12 mouse cellular contexts compared by ENCODE assay signal in genomic region chr10:94957705-94958104, GRCm38 (mm10).
"Had no signal": no experiment of that assay in that cellular context is flagged by ENCODE, and none has a peak within 500 bp of the region (broad histone marks: within the 10 kb centered on the region; RNA-seq: fewer than 3 reads in every experiment).

No protein-coding gene starts in this region.

- H3K9me3 ChIP-seq: liver, embryonic 13.5 days; liver, embryonic 15.5 days; lung, embryonic 15.5 days; midbrain, embryonic 13.5 days; midbrain, embryonic 15.5 days; neural tube, embryonic 12.5 days; stomach, embryonic 15.5 days had no signal

- H3K36me3 ChIP-seq: liver, embryonic 13.5 days; liver, embryonic 15.5 days; lung, embryonic 15.5 days; midbrain, embryonic 13.5 days; midbrain, embryonic 15.5 days; neural tube, embryonic 12.5 days; stomach, embryonic 15.5 days had no signal

- DNase-seq: right cerebral cortex, postnatal 4 days had no signal

- H3K4me1 ChIP-seq: lung, embryonic 15.5 days; midbrain, embryonic 13.5 days; stomach, embryonic 15.5 days had no signal

- H3K9ac ChIP-seq: liver, embryonic 13.5 days; liver, embryonic 15.5 days; liver, postnatal 0 days; lung, embryonic 15.5 days; midbrain, embryonic 13.5 days; midbrain, embryonic 15.5 days; neural tube, embryonic 12.5 days; stomach, embryonic 15.5 days had no signal

- H3K4me3 ChIP-seq: liver, embryonic 13.5 days; liver, embryonic 15.5 days; lung, embryonic 15.5 days; midbrain, embryonic 13.5 days; midbrain, embryonic 15.5 days; neural tube, embryonic 12.5 days; stomach, embryonic 15.5 days had no signal

- H3K27me3 ChIP-seq: liver, embryonic 15.5 days; lung, embryonic 15.5 days; midbrain, embryonic 15.5 days; stomach, embryonic 15.5 days had no signal

- H3K4me2 ChIP-seq: liver, embryonic 13.5 days; liver, embryonic 15.5 days; lung, embryonic 15.5 days; midbrain, embryonic 11.5 days; midbrain, embryonic 13.5 days; midbrain, embryonic 15.5 days; neural tube, embryonic 12.5 days; stomach, embryonic 15.5 days had no signal

- H3K27ac ChIP-seq: liver, embryonic 13.5 days; liver, embryonic 15.5 days; lung, embryonic 15.5 days; macrophage; midbrain, embryonic 13.5 days; midbrain, embryonic 15.5 days; neural tube, embryonic 12.5 days; stomach, embryonic 15.5 days; stomach, postnatal 0 days had no signal
